Mouse (Mus musculus): ENCODE measurements around the gene Pabpc1l. TPM values are rescaled to one million over a fixed set of nuclear protein-coding genes. Genes with fewer than 3 reads are reported as not detected.
A peak's percentile ranks its signal among the peaks of the same experiment; 100 is the strongest.

Pabpc1l gene
- polyA plus RNA-seq, 1 experiment = 1.5 TPM

GRCm38 (mm10) chr2:164036520-164037019 lies 11.3 kb downstream of the Pabpc1l start:
- H3K27me3 ChIP-seq (ENCODE audit: control insufficient read depth, insufficient read depth, insufficient read length) = no peaks in the 10 kb centered on the region
- H3K36me3 ChIP-seq (ENCODE audit: control insufficient read depth, insufficient read depth) = no peaks in the 10 kb centered on the region
- no peak overlapping the region for H3ac ChIP-seq (ENCODE audit: control insufficient read depth, insufficient read length)
- H3K4me3 ChIP-seq = no peak overlapping the region
- no peak for TF ChIP-seq MAX (IDR thresholded peaks at IDR 0.05; ENCODE audit: low read depth)
- peak; percentile 63 to 98 (median 98) for TF ChIP-seq MYOD1 (IDR thresholded peaks at IDR 0.05; ENCODE audit: control insufficient read depth in 1 of 3, insufficient read length in 2 of 3, low read depth in 2 of 3)
- no peak for TF ChIP-seq E2F4 (IDR thresholded peaks at IDR 0.05; ENCODE audit: insufficient read depth)
- TF ChIP-seq TCF12 (IDR thresholded peaks at IDR 0.05; ENCODE audit: insufficient read depth, poor library complexity, severe bottlenecking) = peak; percentile 93
- peak; percentile 94 for TF ChIP-seq TCF3 (IDR thresholded peaks at IDR 0.05; ENCODE audit: insufficient read length, low read depth)
- TF ChIP-seq REST (IDR thresholded peaks at IDR 0.05; ENCODE audit: insufficient read depth, insufficient read length) = no peak
- peak; percentile 86 to 100 (median 99) for TF ChIP-seq MYOG (IDR thresholded peaks at IDR 0.05; ENCODE audit: control insufficient read depth in 1 of 3, insufficient read depth in 1 of 3, insufficient read length in 2 of 3, low read depth in 2 of 3)
- H3K4me2 ChIP-seq (ENCODE audit: low read depth) = no peak overlapping the region
- no peaks in the 10 kb centered on the region for H3K79me2 ChIP-seq (ENCODE audit: control insufficient read depth, insufficient read depth)

GRCm38 (mm10) chr2:164038407-164039028 lies 13.3 kb downstream of the Pabpc1l start:
- Histone ChIP-seq H3K4me3 (no peak overlapping the region), H3K79me2 (ENCODE audit: control insufficient read depth, insufficient read depth) (no peaks in the 10 kb centered on the region), H3K4me2 (ENCODE audit: low read depth) (no peak overlapping the region), H3K36me3 (ENCODE audit: control insufficient read depth, insufficient read depth) (no peaks in the 10 kb centered on the region), H3K27me3 (ENCODE audit: control insufficient read depth, insufficient read depth, insufficient read length) (no peaks in the 10 kb centered on the region), H3ac (ENCODE audit: control insufficient read depth, insufficient read length) (no peak overlapping the region)
- TF ChIP-seq TCF3 (IDR thresholded peaks at IDR 0.05; ENCODE audit: insufficient read length, low read depth) = no peak
- TF ChIP-seq CEBPB (IDR thresholded peaks at IDR 0.05; ENCODE audit: insufficient read depth, poor library complexity, severe bottlenecking) = no peak
- no peak for TF ChIP-seq SRF (IDR thresholded peaks at IDR 0.05; ENCODE audit: control insufficient read depth, insufficient read length, low read depth)
- peak in 1 of 3 experiments; percentile 4 for TF ChIP-seq MYOG (IDR thresholded peaks at IDR 0.05; ENCODE audit: control insufficient read depth in 1 of 3, insufficient read depth in 1 of 3, insufficient read length in 2 of 3, low read depth in 2 of 3)
- no peak for TF ChIP-seq POLR2A (IDR thresholded peaks at IDR 0.05; ENCODE audit: insufficient read length, low read depth)
- TF ChIP-seq USF1 (IDR thresholded peaks at IDR 0.05; ENCODE audit: low read depth) = no peak
- TF ChIP-seq REST (IDR thresholded peaks at IDR 0.05; ENCODE audit: insufficient read depth, insufficient read length) = peak; percentile 3
- TF ChIP-seq E2F4 (IDR thresholded peaks at IDR 0.05; ENCODE audit: insufficient read depth) = no peak
- TF ChIP-seq MYOD1 (IDR thresholded peaks at IDR 0.05; ENCODE audit: control insufficient read depth in 1 of 3, insufficient read length in 2 of 3, low read depth in 2 of 3) = no peak
- no peak for TF ChIP-seq MAX (IDR thresholded peaks at IDR 0.05; ENCODE audit: low read depth)
- TF ChIP-seq TCF12 (IDR thresholded peaks at IDR 0.05; ENCODE audit: insufficient read depth, poor library complexity, severe bottlenecking) = no peak
- TF ChIP-seq POLR2AphosphoS2 (IDR thresholded peaks at IDR 0.05; ENCODE audit: insufficient read length, low read depth) = no peak

- no peaks in the 10 kb centered on the region for H3K36me3 ChIP-seq (ENCODE audit: control insufficient read depth, insufficient read depth)
- no peak overlapping the region for H3ac ChIP-seq (ENCODE audit: control insufficient read depth, insufficient read length)
- no peak overlapping the region for H3K4me3 ChIP-seq
- H3K27me3 ChIP-seq (ENCODE audit: control insufficient read depth, insufficient read depth, insufficient read length) = no peaks in the 10 kb centered on the region
- no peak overlapping the region for H3K4me2 ChIP-seq (ENCODE audit: low read depth)
- no peaks in the 10 kb centered on the region for H3K79me2 ChIP-seq (ENCODE audit: control insufficient read depth, insufficient read depth)
- TF ChIP-seq CEBPB (IDR thresholded peaks at IDR 0.05; ENCODE audit: insufficient read depth, poor library complexity, severe bottlenecking) (peak; percentile 45; the same call in 1 of the 2 replicates), MAX (IDR thresholded peaks at IDR 0.05; ENCODE audit: low read depth) (no peak)
These were observed 15.7 kb downstream of the Pabpc1l start for GRCm38 (mm10) chr2:164040949-164041348.

- TF ChIP-seq TCF12 (IDR thresholded peaks at IDR 0.05; ENCODE audit: insufficient read depth, poor library complexity, severe bottlenecking) (no peak), POLR2AphosphoS2 (IDR thresholded peaks at IDR 0.05; ENCODE audit: insufficient read length, low read depth) (no peak), MYOD1 (IDR thresholded peaks at IDR 0.05; ENCODE audit: control insufficient read depth in 1 of 3, insufficient read length in 2 of 3, low read depth in 2 of 3) (peak in 2 of 3 experiments; percentile 61 to 73), MYOG (IDR thresholded peaks at IDR 0.05; ENCODE audit: control insufficient read depth in 1 of 3, insufficient read depth in 1 of 3, insufficient read length in 2 of 3, low read depth in 2 of 3) (peak in 2 of 3 experiments; percentile 48 to 63)
- Histone ChIP-seq H3K27me3 (ENCODE audit: control insufficient read depth, insufficient read depth, insufficient read length) (no peaks in the 10 kb centered on the region), H3ac (ENCODE audit: control insufficient read depth, insufficient read length) (no peak overlapping the region)
These were observed 16.3 kb downstream of the Pabpc1l start for GRCm38 (mm10) chr2:164041523-164041922.

GRCm38 (mm10) chr2:164047197-164047690 lies 22.0 kb downstream of the Pabpc1l start:
- peaks cover 7% of the 10 kb centered on the region for H3K36me3 ChIP-seq (ENCODE audit: control insufficient read depth, insufficient read depth)
- no peak overlapping the region for H3ac ChIP-seq (ENCODE audit: control insufficient read depth, insufficient read length)
- H3K4me2 ChIP-seq (ENCODE audit: low read depth) = no peak overlapping the region
- H3K4me3 ChIP-seq = no peak overlapping the region
- H3K79me2 ChIP-seq (ENCODE audit: control insufficient read depth, insufficient read depth) = no peaks in the 10 kb centered on the region
- TF ChIP-seq E2F4 (IDR thresholded peaks at IDR 0.05; ENCODE audit: insufficient read depth) (no peak), USF1 (IDR thresholded peaks at IDR 0.05; ENCODE audit: low read depth) (no peak), REST (IDR thresholded peaks at IDR 0.05; ENCODE audit: insufficient read depth, insufficient read length) (no peak), POLR2A (IDR thresholded peaks at IDR 0.05; ENCODE audit: insufficient read length, low read depth) (no peak), MYOD1 (IDR thresholded peaks at IDR 0.05; ENCODE audit: control insufficient read depth in 1 of 3, insufficient read length in 2 of 3, low read depth in 2 of 3) (no peak), TCF3 (IDR thresholded peaks at IDR 0.05; ENCODE audit: insufficient read length, low read depth) (no peak), SRF (IDR thresholded peaks at IDR 0.05; ENCODE audit: control insufficient read depth, insufficient read length, low read depth) (no peak), MAX (IDR thresholded peaks at IDR 0.05; ENCODE audit: low read depth) (no peak), CEBPB (IDR thresholded peaks at IDR 0.05; ENCODE audit: insufficient read depth, poor library complexity, severe bottlenecking) (no peak), TCF12 (IDR thresholded peaks at IDR 0.05; ENCODE audit: insufficient read depth, poor library complexity, severe bottlenecking) (no peak), POLR2AphosphoS2 (IDR thresholded peaks at IDR 0.05; ENCODE audit: insufficient read length, low read depth) (no peak), MYOG (IDR thresholded peaks at IDR 0.05; ENCODE audit: control insufficient read depth in 1 of 3, insufficient read depth in 1 of 3, insufficient read length in 2 of 3, low read depth in 2 of 3) (no peak)
- no peaks in the 10 kb centered on the region for H3K27me3 ChIP-seq (ENCODE audit: control insufficient read depth, insufficient read depth, insufficient read length)

More at GRCm38 (mm10) chr2:164041523-164041922, 16.3 kb downstream of the Pabpc1l start:
- Histone ChIP-seq H3K79me2 (ENCODE audit: control insufficient read depth, insufficient read depth) (no peaks in the 10 kb centered on the region), H3K4me3 (no peak overlapping the region), H3K4me2 (ENCODE audit: low read depth) (no peak overlapping the region), H3K36me3 (ENCODE audit: control insufficient read depth, insufficient read depth) (no peaks in the 10 kb centered on the region)

All from myocyte (in vitro differentiated cells).